Mouse (Mus musculus) forebrain, embryonic 16.5 days (tissue): ENCODE data around the gene Pcyox1. TPM values are rescaled to one million over a fixed set of nuclear protein-coding genes. Genes with fewer than 3 reads are reported as not detected.

ENCODE experiments used
- ATAC-seq: fragments of 200-750 bp; cut with Nextera tagmentation; 2 replicates; pipeline ENCODE4 v1.8.0; 2017; ENCODE audit warnings: mild to moderate bottlenecking, moderate library complexity
- H3K27ac ChIP-seq: fragments of 300-500 bp; sonication (generic); 2 replicates; pipeline ENCODE4 v1.5.1; 2014; ENCODE audit warnings: low read length, control low read depth
- H3K27me3 ChIP-seq: fragments of 300-500 bp; sonication (generic); replicated peaks from 2 replicates; pipeline ENCODE4 v1.6.1; 2014; ENCODE audit warnings: low read length; ENCODE audit not compliant: control insufficient read depth, insufficient read depth
- H3K36me3 ChIP-seq: fragments of 300-500 bp; sonication (generic); 2 replicates; pipeline ENCODE4 v1.6.1; 2014; ENCODE audit not compliant: control insufficient read depth, insufficient read depth
- H3K4me1 ChIP-seq: fragments of 300-500 bp; sonication (generic); replicated peaks from 2 replicates; pipeline ENCODE4 v1.6.1; 2014; ENCODE audit warnings: low read length; ENCODE audit not compliant: control insufficient read depth, insufficient read depth
- H3K4me2 ChIP-seq: fragments of 300-500 bp; sonication (generic); 2 replicates; pipeline ENCODE4 v1.6.1; 2014; ENCODE audit warnings: mild to moderate bottlenecking, low read length, control low read depth
- H3K4me3 ChIP-seq: fragments of 300-500 bp; sonication (generic); replicated peaks from 2 replicates; pipeline ENCODE4 v1.5.1; 2014; ENCODE audit warnings: mild to moderate bottlenecking, low read length, control low read depth
- H3K9ac ChIP-seq: fragments of 300-500 bp; sonication (generic); replicated peaks from 2 replicates; pipeline ENCODE4 v1.6.1; 2014; ENCODE audit warnings: low read depth, low read length, control low read depth
- H3K9me3 ChIP-seq: fragments of 300-500 bp; sonication (generic); 2 replicates; pipeline ENCODE4 v1.6.1; 2016; ENCODE audit warnings: low read length; ENCODE audit not compliant: control insufficient read depth
- WGBS: fragments of 180-500 bp; shearing (Covaris S2); extraction: QIAGEN DNeasy Blood & Tissue Kit; methylation state at CpG from one replicate; pipeline ENCODE4 v1.1.7; 2014; 5-methylcytosine and 5-hydroxymethylcytosine counted together
- polyA plus RNA-seq: library from polyadenylated mRNA; unstranded; fragments of >200 nt; fragmentation: Nextera tagmentation; extraction: Ambion mirVana; gene quantifications from 2 replicates; pipeline ENCODE4 v1.2.1, GENCODE M21; 2015

Gene Pcyox1
- polyA plus RNA-seq, 1 experiment from 2014 or later: 104 TPM

DNA sequence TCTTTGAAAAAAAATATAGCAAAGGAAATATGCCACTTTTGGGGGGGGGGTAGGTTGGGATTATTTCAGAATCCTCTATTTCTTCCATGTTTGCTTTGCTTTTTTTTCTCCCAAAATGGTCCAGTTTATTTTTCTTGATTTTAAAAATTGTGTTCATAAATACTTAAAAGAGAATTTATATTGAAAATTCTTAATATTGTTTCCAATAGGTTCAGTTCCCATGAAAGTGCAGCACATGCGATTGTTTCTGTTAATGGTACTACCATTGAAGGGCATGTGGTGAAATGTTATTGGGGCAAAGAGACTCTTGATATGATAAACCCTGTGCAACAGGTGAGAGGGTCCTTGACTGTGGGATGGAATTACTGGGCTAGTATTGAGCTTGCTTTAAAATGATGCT, 29.4 kb upstream of the Pcyox1 start, which contains the start of gene Gm44790:
Gm44790 (plus strand) TSS at position 301 of the 400 bp plus-strand sequence.
- H3K27me3 ChIP-seq: no peaks in the 10 kb centered on the region
- no peak within 1 kb of the TSS for H3K4me3 ChIP-seq
- H3K36me3 ChIP-seq: peaks cover 57% of the 10 kb centered on the region
- H3K27ac ChIP-seq: no peak within 1 kb of the TSS
- H3K4me1 ChIP-seq: no peaks in the 10 kb centered on the region
- no peaks in the 10 kb centered on the region for H3K9me3 ChIP-seq
- H3K9ac ChIP-seq: no peak within 1 kb of the TSS
- H3K4me2 ChIP-seq: no peak within 1 kb of the TSS
- WGBS: 93% methylated on average over 1 of the region's 1 CpGs
- no peak for ATAC-seq

DNA sequence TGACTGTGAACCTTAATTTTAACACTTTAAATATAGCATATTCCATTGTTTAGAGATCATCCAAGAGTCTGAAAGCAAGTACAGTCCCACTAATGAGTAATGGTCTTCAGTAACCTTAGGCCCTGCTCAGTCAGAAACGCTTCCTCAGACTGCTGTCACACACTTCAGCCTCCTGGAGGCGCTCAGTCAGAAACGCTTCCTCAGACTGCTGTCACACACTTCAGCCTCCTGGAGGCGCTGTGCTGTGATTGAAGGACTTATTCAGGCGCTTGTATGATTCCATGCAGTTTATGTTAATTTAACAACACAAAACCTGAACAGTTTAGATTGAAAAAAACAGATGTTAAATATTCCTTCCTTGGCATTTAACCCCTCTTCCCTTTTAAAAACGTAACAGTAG, 23.5 kb upstream of the Pcyox1 start:
- H3K4me1 ChIP-seq: no peaks in the 10 kb centered on the region
- H3K27ac ChIP-seq: no peak overlapping the region
- no peaks in the 10 kb centered on the region for H3K27me3 ChIP-seq
- H3K9ac ChIP-seq: no peak overlapping the region
- H3K4me2 ChIP-seq: no peak overlapping the region
- no peak for ATAC-seq
- H3K4me3 ChIP-seq: no peak overlapping the region
- H3K9me3 ChIP-seq: no peaks in the 10 kb centered on the region
- 78% methylated on average over 6 of the region's 6 CpGs for WGBS
- peaks cover 53% of the 10 kb centered on the region for H3K36me3 ChIP-seq

DNA sequence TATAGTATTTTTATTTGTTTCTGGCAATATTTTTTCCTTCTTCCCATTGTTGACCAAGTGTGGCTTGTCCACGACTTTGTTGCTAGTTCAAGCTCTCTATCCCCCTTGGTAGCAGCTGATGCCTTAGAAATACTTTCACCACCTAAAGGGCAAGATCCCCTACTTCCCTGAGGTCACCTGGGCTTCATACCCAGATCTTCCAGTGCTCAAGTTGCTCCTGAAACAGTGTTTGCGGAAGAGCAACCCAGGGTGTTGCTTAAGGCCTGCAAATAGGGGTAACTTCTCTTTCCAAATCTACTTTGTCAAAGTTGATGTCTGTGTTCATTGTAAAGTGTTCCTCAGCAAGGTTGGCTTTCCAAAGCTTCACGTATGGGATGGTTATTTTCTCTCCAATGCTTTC, 22.3 kb upstream of the Pcyox1 start:
- H3K36me3 ChIP-seq: peaks cover 44% of the 10 kb centered on the region
- 89% methylated on average over 3 of the region's 3 CpGs for WGBS
- ATAC-seq: no peak

DNA sequence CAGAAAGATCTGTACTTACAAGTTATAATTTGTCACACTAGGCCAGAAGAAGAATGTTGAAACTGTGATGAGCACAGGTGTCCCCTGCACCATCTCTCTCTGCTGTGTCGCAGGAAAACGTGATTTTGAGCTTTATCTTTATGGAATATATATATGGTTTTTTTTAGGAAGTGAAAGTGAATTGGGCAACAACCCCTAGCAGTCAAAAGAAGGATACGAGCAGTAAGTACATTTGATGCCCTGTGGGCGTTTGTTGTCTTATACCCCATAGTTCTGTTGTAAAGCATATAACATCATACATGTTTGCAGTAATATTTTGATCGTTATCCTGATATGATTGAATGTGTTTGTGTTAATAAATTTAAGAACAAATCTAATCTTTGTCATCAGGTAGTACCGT, 21.8 kb upstream of the Pcyox1 start:
- H3K9me3 ChIP-seq: no peaks in the 10 kb centered on the region
- H3K4me2 ChIP-seq: no peak overlapping the region
- no peaks in the 10 kb centered on the region for H3K4me1 ChIP-seq
- H3K36me3 ChIP-seq: peaks cover 44% of the 10 kb centered on the region
- 92% methylated on average over 6 of the region's 6 CpGs for WGBS
- no peaks in the 10 kb centered on the region for H3K27me3 ChIP-seq
- H3K27ac ChIP-seq: no peak overlapping the region
- ATAC-seq: no peak
- H3K4me3 ChIP-seq: no peak overlapping the region
- no peak overlapping the region for H3K9ac ChIP-seq

More for the DNA sequence above, 22.3 kb upstream of the Pcyox1 start:
- Histone ChIP-seq H3K27ac (no peak overlapping the region), H3K9ac (no peak overlapping the region), H3K4me1 (no peaks in the 10 kb centered on the region), H3K9me3 (no peaks in the 10 kb centered on the region), H3K27me3 (no peaks in the 10 kb centered on the region), H3K4me3 (no peak overlapping the region), H3K4me2 (no peak overlapping the region)

DNA sequence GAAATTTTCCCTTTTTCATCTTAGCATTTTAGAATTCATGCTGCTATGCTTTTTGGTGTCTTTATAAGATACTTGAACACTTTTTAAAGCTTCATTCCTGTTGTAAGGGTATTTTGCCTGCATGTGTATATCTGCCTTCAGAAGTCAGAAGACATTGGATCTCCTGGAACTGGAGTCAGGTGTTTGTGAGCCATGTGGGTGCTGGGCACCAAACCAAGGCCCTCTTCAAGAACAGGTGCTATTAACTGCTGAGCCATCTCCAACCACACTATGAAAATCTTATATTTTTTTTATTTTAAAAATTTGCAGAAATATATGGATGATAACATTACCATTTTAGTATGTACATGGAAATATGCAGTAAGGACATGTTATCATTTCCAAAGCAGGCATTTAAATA, 9.4 kb upstream of the Pcyox1 start:
- H3K4me2 ChIP-seq: peak overlapping the region; percentile 89
- no peak for ATAC-seq
- H3K4me3 ChIP-seq: peak overlapping the region; percentile 40
- no peaks in the 10 kb centered on the region for H3K27me3 ChIP-seq
- H3K9me3 ChIP-seq: no peaks in the 10 kb centered on the region
- no peak overlapping the region for H3K27ac ChIP-seq
- H3K9ac ChIP-seq: no peak overlapping the region
- H3K4me1 ChIP-seq: peaks cover 20% of the 10 kb centered on the region
- H3K36me3 ChIP-seq: no peaks in the 10 kb centered on the region

DNA sequence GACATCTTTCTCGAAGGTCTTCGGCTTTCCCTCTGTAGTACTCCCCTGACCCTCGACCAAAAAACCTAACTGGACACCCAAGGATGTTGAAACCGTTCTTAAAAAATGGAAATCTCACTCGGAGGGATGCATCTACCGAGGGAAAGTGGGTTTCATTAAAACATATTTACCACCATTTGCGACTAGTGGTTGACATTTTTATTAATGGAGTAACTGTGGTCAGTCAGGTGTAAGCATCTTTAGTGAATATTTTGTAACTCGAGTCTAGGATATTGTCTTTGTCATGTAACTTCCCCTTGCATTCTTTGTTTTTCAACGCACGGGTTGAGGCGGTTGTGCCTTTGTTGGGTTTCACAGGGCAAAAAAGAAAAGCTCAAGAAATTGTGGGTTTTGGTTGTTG, 8.0 kb upstream of the Pcyox1 start:
- under 1% methylated on average over 11 of the region's 11 CpGs for WGBS
- H3K9me3 ChIP-seq: no peaks in the 10 kb centered on the region
- H3K4me2 ChIP-seq: peak overlapping the region; percentile 89
- H3K9ac ChIP-seq: peak overlapping the region; percentile 100
- H3K27me3 ChIP-seq: no peaks in the 10 kb centered on the region
- H3K27ac ChIP-seq: peak overlapping the region; percentile 100
- no peak for ATAC-seq
- H3K36me3 ChIP-seq: no peaks in the 10 kb centered on the region
- peaks cover 20% of the 10 kb centered on the region for H3K4me1 ChIP-seq
- peak overlapping the region; percentile 85 for H3K4me3 ChIP-seq

DNA sequence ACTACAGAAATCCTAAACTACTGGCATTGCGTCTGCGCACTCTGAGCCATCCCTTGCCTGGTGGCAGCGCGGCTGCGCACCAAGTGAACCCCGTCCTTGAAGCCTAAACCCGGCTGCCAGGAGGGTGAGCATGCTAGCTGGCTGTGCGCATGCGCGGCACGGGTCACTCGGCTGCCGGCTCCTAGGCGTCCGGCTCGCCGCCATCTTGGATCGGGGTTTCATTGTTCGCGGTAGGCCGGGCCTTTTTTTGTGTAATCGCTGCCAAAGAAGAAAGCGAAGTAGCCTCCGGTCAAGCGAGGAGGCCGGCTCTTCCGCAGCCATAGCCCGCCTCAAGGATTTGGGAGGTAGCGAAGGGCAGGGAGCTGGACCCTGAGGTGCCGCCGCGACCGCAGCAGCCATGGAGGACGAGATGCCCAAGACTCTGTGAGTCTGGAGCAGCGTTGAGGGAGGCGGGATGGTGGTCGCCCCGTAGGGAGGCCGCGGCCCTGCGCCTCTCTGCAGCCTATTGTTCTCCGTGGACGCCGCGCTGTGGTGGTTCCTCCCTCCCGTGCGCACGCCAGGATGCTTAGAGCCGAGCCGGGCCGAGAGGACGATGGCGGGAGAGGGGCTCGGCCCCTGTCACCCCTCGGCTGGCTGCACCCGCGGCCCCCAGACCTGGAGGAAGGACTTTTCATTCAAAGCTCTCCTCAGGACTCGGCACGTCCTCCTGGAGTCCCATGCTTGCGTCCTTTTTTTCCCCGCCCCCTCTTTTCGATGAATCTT, 7.3 kb upstream of the Pcyox1 start, which contains the start of gene Tia1:
Tia1 (plus strand) TSS at position 120 of the 762 bp plus-strand sequence.
- peak; percentile 98 for ATAC-seq

DNA sequence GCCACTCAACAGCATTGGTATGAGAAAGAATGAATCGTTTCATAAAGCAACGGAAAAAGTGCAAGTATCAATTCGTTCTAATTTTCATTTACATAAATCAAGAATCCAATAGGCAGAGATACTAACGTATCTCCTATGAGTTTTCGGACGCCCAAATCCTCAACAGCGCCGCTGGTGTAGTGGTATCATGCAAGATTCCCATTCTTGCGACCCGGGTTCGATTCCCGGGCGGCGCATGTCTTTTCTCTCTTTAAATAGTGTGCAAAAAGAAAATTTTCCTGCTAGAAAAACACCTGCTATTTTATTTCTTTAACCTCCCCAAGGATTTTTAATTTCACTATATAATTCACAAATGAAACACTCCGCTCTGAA, 6.8 kb upstream of the Pcyox1 start:
- H3K27ac ChIP-seq: peak overlapping the region; percentile 100
- ATAC-seq: peak; percentile 74
- H3K4me1 ChIP-seq: peaks cover 16% of the 10 kb centered on the region
- no peaks in the 10 kb centered on the region for H3K36me3 ChIP-seq
- H3K9ac ChIP-seq: peak overlapping the region; percentile 100; the same call in 1 of the 2 replicates
- H3K4me2 ChIP-seq: peak overlapping the region; percentile 55
- H3K27me3 ChIP-seq: no peaks in the 10 kb centered on the region
- H3K9me3 ChIP-seq: no peaks in the 10 kb centered on the region
- H3K4me3 ChIP-seq: peak overlapping the region; percentile 85
- WGBS: under 1% methylated on average over 15 of the region's 15 CpGs

More for the DNA sequence above, 7.3 kb upstream of the Pcyox1 start, which contains the start of gene Tia1:
- H3K9me3 ChIP-seq: no peaks in the 10 kb centered on the region
- H3K36me3 ChIP-seq: no peaks in the 10 kb centered on the region
- H3K27me3 ChIP-seq: no peaks in the 10 kb centered on the region
- H3K4me1 ChIP-seq: peaks cover 16% of the 10 kb centered on the region
- H3K9ac ChIP-seq: peak within 1 kb of the TSS; percentile 100
- H3K27ac ChIP-seq: peak within 1 kb of the TSS; percentile 100
- under 1% methylated on average over 60 of the region's 62 CpGs for WGBS
- H3K4me3 ChIP-seq: peak within 1 kb of the TSS; percentile 85
- peak within 1 kb of the TSS; percentile 89 for H3K4me2 ChIP-seq

DNA sequence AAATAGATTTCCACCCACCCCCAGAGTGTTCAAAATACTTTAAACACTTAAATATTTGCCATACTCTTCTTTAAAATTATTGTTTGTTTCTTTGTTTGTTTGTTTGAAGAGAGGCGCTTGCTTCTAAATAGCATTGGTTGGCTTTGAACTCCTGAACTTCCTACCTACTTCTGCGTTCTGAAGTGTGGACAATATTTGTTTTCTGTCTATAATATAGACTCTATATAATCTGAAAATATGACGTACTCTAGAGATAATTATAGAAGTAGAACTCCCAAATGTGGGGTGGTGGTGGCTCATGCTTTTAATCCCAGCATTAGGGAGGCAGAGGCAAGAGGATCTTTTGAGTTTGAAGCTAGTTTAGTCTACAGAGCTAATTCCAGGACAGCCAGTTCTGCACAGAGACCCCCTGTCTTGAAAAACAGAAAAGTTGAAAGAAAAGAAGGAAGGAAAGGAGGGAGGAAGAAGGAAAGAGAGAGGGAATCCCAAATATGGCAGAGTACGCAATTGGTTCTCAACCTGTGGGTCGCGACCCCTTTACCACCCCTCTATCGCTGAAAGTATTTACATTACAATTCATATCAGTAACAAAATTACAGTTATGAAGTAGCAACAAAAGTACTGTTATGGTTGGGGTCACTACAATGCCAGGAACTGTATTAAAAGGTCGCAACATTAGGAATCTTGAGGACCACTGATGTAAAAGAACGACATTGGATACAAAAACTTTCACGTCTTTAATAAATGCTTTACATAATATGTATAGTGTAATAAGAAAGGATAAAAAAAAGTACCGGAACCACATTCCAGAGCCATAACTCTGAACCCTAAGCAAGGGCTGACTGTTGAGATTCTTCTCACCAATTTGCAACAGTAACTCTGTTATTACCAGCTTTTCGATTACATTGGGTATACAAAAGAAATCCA, 6.0 kb upstream of the Pcyox1 start:
- Histone ChIP-seq H3K36me3 (no peaks in the 10 kb centered on the region), H3K4me1 (peaks cover 16% of the 10 kb centered on the region), H3K9ac (peak overlapping the region; percentile 35; the same call in 1 of the 2 replicates), H3K27ac (no peak overlapping the region), H3K4me3 (peak overlapping the region; percentile 85), H3K4me2 (peak overlapping the region; percentile 55), H3K9me3 (no peaks in the 10 kb centered on the region), H3K27me3 (no peaks in the 10 kb centered on the region)
- ATAC-seq: no peak
- WGBS: 40% methylated on average over 12 of the region's 12 CpGs
